Mouse (Mus musculus) inflammation-experienced regulatory T-cells, adult 6 months (primary cell): ENCODE data around the gene Slc19a3. TPM values are rescaled to one million over a fixed set of nuclear protein-coding genes. Genes with fewer than 3 reads are reported as not detected.
"Not testable (repeated sequence)": the region's sequence is repeated elsewhere in the genome, so short reads cannot be mapped to it uniquely, and the experiment has no call there.

Experiments used
- ATAC-seq: one replicate; pipeline ENCODE4 v1.8.0; 2017
- polyA plus RNA-seq, 3 experiments: library from polyadenylated mRNA; unstranded; fragments of 100-300 nt; shearing (Covaris generic); gene quantifications; one replicate each; pipeline ENCODE4 v1.2.1; 2017

Gene Slc19a3
- polyA plus RNA-seq, 3 experiments from 2014 or later, result not detected

DNA sequence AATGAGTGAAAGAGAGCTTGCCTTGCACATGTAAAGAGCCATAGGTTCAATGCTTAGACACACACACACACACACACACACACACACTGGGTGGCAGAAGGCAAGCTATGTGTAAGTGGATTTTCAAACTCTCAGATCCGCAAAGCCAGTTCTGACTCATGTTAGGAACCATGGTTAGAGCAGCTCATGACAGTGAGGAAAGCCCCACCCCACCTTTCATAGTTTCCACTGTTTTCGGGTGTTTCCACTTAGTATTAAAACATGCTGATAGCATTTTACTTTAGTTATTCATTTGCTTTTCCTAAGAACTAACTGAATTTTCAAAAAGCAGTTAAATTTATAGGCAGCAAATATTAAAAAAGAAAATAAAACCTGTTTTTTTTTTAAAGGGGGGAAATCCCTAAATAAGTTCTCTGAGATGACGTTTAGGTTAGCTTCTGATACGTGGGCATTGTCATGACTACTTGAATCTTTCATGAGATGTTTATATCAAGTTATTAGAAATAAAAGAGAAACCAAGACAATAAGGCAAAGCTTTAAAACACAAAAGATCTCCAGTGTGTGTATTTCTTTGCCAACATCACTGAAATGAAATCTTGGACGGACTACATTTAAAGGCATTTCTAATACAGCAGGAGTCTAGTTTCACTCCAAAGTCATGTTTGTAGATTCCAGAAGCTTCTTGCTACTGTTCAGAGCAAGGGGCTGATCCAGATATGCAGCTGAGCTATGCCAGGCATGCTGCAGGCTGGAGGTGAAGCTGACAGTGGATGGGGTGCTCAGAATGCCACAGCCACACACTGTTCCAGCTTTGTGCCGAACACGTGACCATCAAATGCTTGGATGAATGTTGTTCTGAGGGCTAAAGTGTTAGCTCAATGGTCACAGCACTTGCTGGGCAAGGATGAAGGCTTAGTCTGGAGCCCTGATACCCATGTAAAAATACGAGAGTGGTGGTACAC is 31.7 kb downstream of the Slc19a3 start:
- peak; percentile 93 for ATAC-seq

GRCm38 (mm10) chr1:83000306-83000705 is 37.9 kb downstream of the Slc19a3 start, which contains the start of gene Gm47959:
Gm47959 (plus strand) TSS chr1:83000548.
- ATAC-seq, result not testable (repeated sequence)

- no peak for ATAC-seq
These were observed 44.3 kb downstream of the Slc19a3 start for GRCm38 (mm10) chr1:82993947-82994346.

- no peak for ATAC-seq
These were observed 46.2 kb downstream of the Slc19a3 start for GRCm38 (mm10) chr1:82992093-82992492.

DNA sequence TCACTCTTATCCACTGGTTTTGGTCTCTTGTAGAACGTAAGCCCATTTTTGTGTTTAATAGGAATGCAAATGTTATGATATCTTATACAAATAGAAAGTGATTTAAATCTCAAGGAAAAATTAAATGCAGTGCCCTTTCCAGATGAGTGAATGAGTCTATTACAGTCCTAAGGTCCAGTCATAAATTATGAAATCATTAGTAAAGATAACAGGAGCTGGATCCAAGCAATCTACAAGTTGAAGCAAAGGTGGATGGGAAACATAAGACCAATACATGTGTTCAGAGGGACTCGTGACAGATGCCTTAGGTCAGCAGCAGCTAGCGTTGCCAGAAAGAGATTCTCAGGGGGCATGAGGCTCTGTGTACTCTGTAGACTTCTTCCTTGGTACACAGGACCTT is 46.7 kb downstream of the Slc19a3 start:
- no peak for ATAC-seq

DNA sequence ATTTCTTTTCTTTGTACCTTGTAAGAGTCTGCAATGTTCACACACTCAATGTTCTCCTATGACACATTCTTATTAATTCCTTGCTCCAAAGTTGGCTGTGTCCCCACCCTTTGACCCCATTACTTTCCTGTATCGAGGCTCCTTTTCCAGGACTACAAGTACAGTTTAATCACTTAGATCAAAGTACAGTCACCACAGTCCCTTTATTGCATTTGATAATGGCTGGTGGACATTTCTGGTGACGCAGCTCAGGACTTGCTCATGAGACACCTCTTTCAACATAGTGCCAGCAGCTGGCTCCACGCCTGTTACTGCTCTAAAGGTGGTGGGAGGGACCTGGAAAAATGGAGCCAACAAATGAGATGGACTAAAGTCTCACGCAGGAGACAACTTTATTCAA is 47.2 kb downstream of the Slc19a3 start:
- no peak for ATAC-seq

DNA sequence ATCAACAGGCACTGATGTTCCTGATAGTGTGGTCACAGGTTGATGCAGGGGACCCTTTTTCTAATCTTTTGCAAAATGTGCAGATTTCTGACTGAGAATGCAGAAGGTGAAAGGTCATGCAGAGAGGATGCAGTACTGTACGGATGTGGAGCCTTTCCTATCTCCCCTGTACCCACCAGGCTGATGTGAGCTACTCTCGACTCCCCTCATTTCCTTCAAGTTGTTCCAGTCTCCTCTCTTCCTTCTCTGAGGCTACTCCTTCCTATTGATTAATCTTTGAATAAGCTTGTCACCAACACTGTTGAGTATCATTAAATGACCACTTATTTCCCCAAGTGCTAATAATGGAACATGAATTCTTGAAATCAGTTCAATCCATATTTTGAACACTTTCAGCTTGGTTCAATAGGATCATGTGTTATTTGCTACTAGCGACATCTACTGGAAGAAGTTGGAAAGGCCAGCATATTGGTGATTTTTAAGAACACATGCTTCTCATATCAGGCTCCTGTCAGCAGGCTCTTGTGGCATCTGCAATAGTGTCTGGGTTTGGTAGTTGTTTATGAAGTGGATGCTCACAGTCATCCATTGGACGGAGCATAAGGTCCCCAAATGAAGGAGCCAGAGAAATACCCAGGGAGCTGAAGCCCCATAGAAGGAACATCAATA is 50.6 kb downstream of the Slc19a3 start:
- ATAC-seq, result peak; percentile 85

- no peak for ATAC-seq
These were observed 51.5 kb downstream of the Slc19a3 start for GRCm38 (mm10) chr1:82986738-82987137.

GRCm38 (mm10) chr1:82977840-82978239 is 60.4 kb downstream of the Slc19a3 start:
- ATAC-seq, result no peak

DNA sequence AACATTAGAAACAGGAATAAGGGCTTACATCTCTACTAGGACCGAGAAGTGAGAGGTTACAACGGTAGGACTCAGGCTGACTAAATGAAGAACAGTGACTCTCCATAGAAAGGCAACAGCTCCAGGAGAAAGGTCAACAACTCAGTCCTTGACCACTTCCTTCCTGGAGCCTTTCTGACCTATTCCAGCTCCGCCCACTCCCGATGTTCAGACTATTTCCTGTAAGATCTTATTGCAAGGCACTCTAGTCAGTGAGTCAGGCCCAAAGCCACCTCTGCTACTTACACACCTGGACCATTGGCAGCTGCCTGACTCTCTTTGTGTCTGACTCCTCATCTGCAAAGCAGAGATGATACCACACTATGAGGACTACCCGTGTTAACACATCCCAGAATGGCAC is 62.5 kb downstream of the Slc19a3 start:
- ATAC-seq, result peak; percentile 63

- ATAC-seq, result no peak
These were observed 63.9 kb downstream of the Slc19a3 start for GRCm38 (mm10) chr1:82974342-82974741.

GRCm38 (mm10) chr1:82973901-82974300 is 64.3 kb downstream of the Slc19a3 start:
- peak; percentile 90 for ATAC-seq

DNA sequence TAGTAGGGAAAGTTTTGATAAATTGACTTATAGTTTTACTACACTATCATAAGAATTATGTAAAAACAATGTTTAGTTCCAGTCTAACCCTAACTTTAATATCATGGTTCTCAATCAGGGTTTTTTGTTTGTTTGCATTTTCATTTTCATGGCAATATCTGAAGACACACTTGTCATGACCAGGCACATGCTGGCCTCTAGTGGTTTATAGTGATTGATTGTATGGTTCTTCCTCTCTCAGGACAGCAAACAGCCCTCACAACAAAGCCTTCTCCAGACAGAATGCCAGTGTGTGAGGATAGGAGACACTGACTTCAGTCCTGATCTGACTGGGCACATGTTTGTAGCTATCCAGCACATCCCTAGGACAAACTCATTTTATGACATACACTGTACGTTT is 65.0 kb downstream of the Slc19a3 start:
- ATAC-seq, result no peak

GRCm38 (mm10) chr1:82972046-82972445 is 66.2 kb downstream of the Slc19a3 start:
- no peak for ATAC-seq

DNA sequence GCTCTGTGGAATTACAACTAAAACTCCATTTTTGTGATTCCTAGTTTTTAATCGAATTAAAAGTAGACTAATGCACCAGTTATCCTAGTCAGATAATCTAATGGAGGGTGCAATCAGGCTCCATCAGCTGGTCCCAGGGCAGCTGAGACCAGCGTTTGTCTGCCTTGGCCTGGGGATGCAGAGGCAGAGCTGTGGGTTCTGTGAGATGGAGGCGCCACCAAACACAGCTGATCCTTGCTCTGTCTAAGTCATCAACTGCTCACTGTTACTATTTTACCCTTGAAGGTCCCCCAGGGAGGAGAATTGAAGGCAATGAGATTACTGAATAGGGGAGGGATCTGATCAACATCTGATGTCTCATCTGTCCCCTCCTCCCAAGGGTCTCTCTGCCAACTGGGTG is 71.8 kb downstream of the Slc19a3 start:
- ATAC-seq, result no peak

Other genes with a start within 250 kb of the Slc19a3 start
- gene Agfg1, start 199.0 kb downstream of the Slc19a3 start, polyA plus RNA-seq, result 10 to 100 TPM; 32.2 to 33.2 (median 32.6) TPM
- gene A030005L19Rik, start 125.1 kb downstream of the Slc19a3 start, polyA plus RNA-seq, result 1 to 10 TPM in 2 of 3 experiments, under 1 TPM in 1; 0.60 to 2.2 (median 1.1) TPM
- gene A030014E15Rik, start 113.5 kb downstream of the Slc19a3 start, polyA plus RNA-seq, result not detected
- not detected for gene Gm6217, start 107.0 kb downstream of the Slc19a3 start, polyA plus RNA-seq
- gene A030003K21Rik, start 95.1 kb downstream of the Slc19a3 start, polyA plus RNA-seq, result not detected
- gene Gm7544, start 82.4 kb downstream of the Slc19a3 start, polyA plus RNA-seq, result not detected
- not detected for gene Gm47955, start 78.2 kb downstream of the Slc19a3 start, polyA plus RNA-seq
- gene Gm47959, start 37.9 kb downstream of the Slc19a3 start, polyA plus RNA-seq, result not detected
- gene Krtap28-10, start 4.0 kb upstream of the Slc19a3 start, polyA plus RNA-seq, result not detected
- not detected for gene Gm47969, start 6.5 kb upstream of the Slc19a3 start, polyA plus RNA-seq
- gene A030005K14Rik, start 20.9 kb upstream of the Slc19a3 start, polyA plus RNA-seq, result not detected
- gene Krtap28-13, start 22.5 kb upstream of the Slc19a3 start, polyA plus RNA-seq, result not detected
- 10 to 100 TPM in 2 of 3 experiments, 1 to 10 TPM in 1; 1.1 to 29.5 (median 11.3) TPM for gene Ccl20, start 78.3 kb upstream of the Slc19a3 start, polyA plus RNA-seq
- gene Daw1, start 121.3 kb upstream of the Slc19a3 start, polyA plus RNA-seq, result 1 to 10 TPM in 1 of 3 experiments, under 1 TPM in 1, not detected in 1; 0.44 to 1.2 TPM